Comparison of ENCODE assay signal across 9 mouse cellular contexts in the genomic region with DNA sequence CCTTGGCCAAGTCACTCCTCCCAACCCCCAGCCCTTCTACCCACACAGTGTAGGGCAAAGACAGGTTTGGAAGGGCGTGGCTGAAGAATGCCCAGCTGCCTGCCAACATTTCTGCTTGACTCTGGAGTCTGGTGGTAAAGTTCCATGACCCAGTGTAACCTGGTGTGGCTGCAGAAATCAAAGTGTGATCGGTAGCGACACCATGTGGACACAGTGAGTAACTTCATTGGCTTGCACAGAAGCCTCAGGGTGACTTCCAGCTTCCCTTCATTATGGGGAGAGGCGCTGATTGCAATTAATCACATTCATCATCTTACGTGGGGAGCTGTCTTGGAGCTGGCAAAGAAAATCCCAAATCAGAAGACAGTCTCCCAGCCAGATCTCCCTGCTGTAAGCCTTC. TPM values are rescaled to one million over a fixed set of nuclear protein-coding genes. Genes with fewer than 3 reads are reported as not detected.
A peak's percentile ranks its signal among the peaks of the same experiment; 100 is the strongest.
DNase-seq lines count a peak whose midpoint lies in the region; ATAC-seq and TF ChIP-seq lines count a peak whose summit lies in the region.
"Had no signal": no experiment of that assay in that cellular context is flagged by ENCODE, and none has a peak within 500 bp of the region (broad histone marks: within the 10 kb centered on the region; RNA-seq: fewer than 3 reads in every experiment).

No protein-coding gene starts in this region.

- no peak overlapping the region for H3K4me2 ChIP-seq in CH12.LX (ENCODE audit: insufficient read depth, low read depth, poor library complexity, severe bottlenecking)
- no peak overlapping the region for H3K4me2 ChIP-seq in forebrain, embryonic 11.5 days (ENCODE audit: low read depth, low read length, severe bottlenecking)
- no peak overlapping the region for H3K4me2 ChIP-seq in heart, postnatal 0 days (ENCODE audit: low read depth, low read length)
- H3K4me2 ChIP-seq in neural tube, embryonic 15.5 days: no peak overlapping the region

- H3K36me3 ChIP-seq in CH12.LX (replicated peaks in 1 of 2; ENCODE audit: control insufficient read depth in 1 of 2, insufficient read depth in 1 of 2, low read length in 1 of 2): no peaks in the 10 kb centered on the region
- H3K36me3 ChIP-seq in forebrain, embryonic 11.5 days (ENCODE audit: control insufficient read depth, insufficient read depth, low read length): no peaks in the 10 kb centered on the region
- no peaks in the 10 kb centered on the region for H3K36me3 ChIP-seq in heart, postnatal 0 days (replicated peaks; ENCODE audit: control insufficient read depth, insufficient read depth, low read length)
- H3K36me3 ChIP-seq in neural tube, embryonic 15.5 days: no peaks in the 10 kb centered on the region

- WGBS in forebrain, embryonic 11.5 days: 8% methylated on average over 5 of the region's 5 CpGs
- WGBS in heart, postnatal 0 days: 7% methylated on average over 5 of the region's 5 CpGs
- WGBS in neural tube, embryonic 15.5 days: 3% methylated on average over 5 of the region's 5 CpGs

- no peak for TF ChIP-seq EP300 in CH12.LX (IDR thresholded peaks at IDR 0.05; ENCODE audit: low read length)
- TF ChIP-seq EP300 in heart, postnatal 0 days (IDR thresholded peaks at IDR 0.05; ENCODE audit: low read depth): peak; percentile 55

- peak; percentile 84 for DNase-seq in CH12.LX (ENCODE audit: extremely low read depth)
- DNase-seq in c-Kit-positive CD71-negative TER-119-negative erythroid progenitor cells, embryonic 14.5 days (ENCODE audit: low read depth): peak; percentile 78
- peak; percentile 80 for DNase-seq in forebrain, embryonic 11.5 days (ENCODE audit: low spot score)
- DNase-seq in heart, postnatal 0 days (ENCODE audit: low spot score): peak; percentile 91
- peak; percentile 87 to 94 for DNase-seq in kidney, postnatal 25 days
- peak; percentile 87 to 91 for DNase-seq in lung, adult 18-20 months
- DNase-seq in testis, postnatal 10 days (ENCODE audit: low spot score): peak; percentile 84

- no peak overlapping the region for H3K9ac ChIP-seq in CH12.LX (ENCODE audit: insufficient read depth, low read depth)
- H3K9ac ChIP-seq in forebrain, embryonic 11.5 days (ENCODE audit: low read length): no peak overlapping the region
- H3K9ac ChIP-seq in heart, postnatal 0 days (replicated peaks; ENCODE audit: low read depth, low read length): no peak overlapping the region
- H3K9ac ChIP-seq in neural tube, embryonic 15.5 days (replicated peaks): no peak overlapping the region

- no peak; the same call in none of the 2 replicates for TF ChIP-seq RAD21 in CH12.LX (IDR thresholded peaks at IDR 0.05; ENCODE audit: low read depth, low read length)

- peak; percentile 51 for ATAC-seq in forebrain, embryonic 11.5 days (replicated peaks; ENCODE audit: low FRiP score)
- peak; percentile 95 for ATAC-seq in heart, postnatal 0 days (ENCODE audit: insufficient read depth, low read depth)
- peak; percentile 70 for ATAC-seq in neural tube, embryonic 15.5 days (ENCODE audit: low FRiP score)

- in situ Hi-C loops in CH12.LX (cut with MboI; ENCODE audit: low pct_ligation_motif_present, low pct_unique_long_range_greater_than_20kb, low sequenced_read_pairs): no loop called here

- dilution Hi-C loops in CH12.LX (cut with MboI; ENCODE audit: extremely low pct_ligation_motif_present, extremely low pct_unique_long_range_greater_than_20kb, low sequenced_read_pairs): no loop called here

- H3K27ac ChIP-seq in CH12.LX (ENCODE audit: insufficient read depth, low read depth): no peak overlapping the region
- no peak overlapping the region for H3K27ac ChIP-seq in forebrain, embryonic 11.5 days (ENCODE audit: low read depth, low read length)
- H3K27ac ChIP-seq in heart, postnatal 0 days (ENCODE audit: low read depth): no peak overlapping the region
- H3K27ac ChIP-seq in neural tube, embryonic 15.5 days (replicated peaks): peak overlapping the region; percentile 48

- TF ChIP-seq POLR2A in CH12.LX (IDR thresholded peaks at IDR 0.05; ENCODE audit: low read depth, low read length): no peak

- no peaks in the 10 kb centered on the region for H3K79me2 ChIP-seq in CH12.LX (replicated peaks; ENCODE audit: control insufficient read depth, extremely low read depth, insufficient read depth, poor library complexity, severe bottlenecking)

- no peak overlapping the region for H3K4me3 ChIP-seq in CH12.LX (replicated peaks in 1 of 3; ENCODE audit: low read depth in 2 of 3, low read length in 2 of 3, poor library complexity in 1 of 3)
- no peak overlapping the region for H3K4me3 ChIP-seq in forebrain, embryonic 11.5 days (ENCODE audit: low read depth, low read length)
- no peak overlapping the region for H3K4me3 ChIP-seq in heart, postnatal 0 days (ENCODE audit: low read depth, low read length)
- no peak overlapping the region for H3K4me3 ChIP-seq in neural tube, embryonic 15.5 days (replicated peaks)
- H3K4me3 ChIP-seq: erythroblast, embryonic 14.5 days had no signal

- 0 out of 4 replicates have a peak, but pooled peaks cover 0 to 4% of the 10 kb centered on the region in 2 experiments for H3K4me1 ChIP-seq in CH12.LX (ENCODE audit: control insufficient read depth in 1 of 2, insufficient read depth in 2 of 2)
- peaks cover 2% of the 10 kb centered on the region; the same call in 1 of the 2 replicates for H3K4me1 ChIP-seq in forebrain, embryonic 11.5 days (replicated peaks; ENCODE audit: control insufficient read depth, insufficient read depth, low read length)
- H3K4me1 ChIP-seq in heart, postnatal 0 days (ENCODE audit: control insufficient read depth, insufficient read depth): peaks cover 10% of the 10 kb centered on the region
- peaks cover 31% of the 10 kb centered on the region for H3K4me1 ChIP-seq in neural tube, embryonic 15.5 days

- H3K9me3 ChIP-seq in CH12.LX (replicated peaks; ENCODE audit: low read length): peaks cover 10% of the 10 kb centered on the region
- H3K9me3 ChIP-seq in forebrain, embryonic 11.5 days (ENCODE audit: control insufficient read depth, low read length): no peaks in the 10 kb centered on the region; the same call in 1 of the 2 replicates
- 0 out of 2 replicates have a peak, but pooled peaks cover 3% of the 10 kb centered on the region for H3K9me3 ChIP-seq in heart, postnatal 0 days (replicated peaks; ENCODE audit: control insufficient read depth, low read length)
- H3K9me3 ChIP-seq in neural tube, embryonic 15.5 days (replicated peaks): no peaks in the 10 kb centered on the region

- TF ChIP-seq CTCF in CH12.LX (conservative IDR thresholded peaks at IDR 0.05 in 1 of 2, IDR thresholded peaks at IDR 0.05 in 1 of 2; ENCODE audit: low read depth in 2 of 2, low read length in 2 of 2): peak; percentile 96 to 98
- TF ChIP-seq CTCF in heart, postnatal 0 days (IDR thresholded peaks at IDR 0.05; ENCODE audit: low read depth): peak; percentile 95

- H3K27me3 ChIP-seq in CH12.LX (replicated peaks): no peaks in the 10 kb centered on the region
- H3K27me3 ChIP-seq in forebrain, embryonic 11.5 days (ENCODE audit: control insufficient read depth, insufficient read depth, low read length): no peaks in the 10 kb centered on the region
- no peaks in the 10 kb centered on the region for H3K27me3 ChIP-seq in heart, postnatal 0 days (ENCODE audit: control insufficient read depth, insufficient read depth, low read length)
- H3K27me3 ChIP-seq in neural tube, embryonic 15.5 days (replicated peaks): no peaks in the 10 kb centered on the region

TF ChIP-seq in CH12.LX, 34 proteins besides CTCF, POLR2A, EP300 and RAD21 (continues in another document):
- no peak for TF ChIP-seq JUN (IDR thresholded peaks at IDR 0.05; ENCODE audit: insufficient read depth, low read depth, low read length)
- TF ChIP-seq HCFC1 (IDR thresholded peaks at IDR 0.05; ENCODE audit: low read depth, low read length): no peak
- TF ChIP-seq TCF12 (IDR thresholded peaks at IDR 0.05; ENCODE audit: low read depth, low read length): no peak
- TF ChIP-seq E2F4 (IDR thresholded peaks at IDR 0.05; ENCODE audit: insufficient replicate concordance, low read depth, low read length): no peak
- no peak for TF ChIP-seq BHLHE40 (IDR thresholded peaks at IDR 0.05; ENCODE audit: low read depth, low read length)
- 0 out of 2 replicates have a peak, but pooled peaks have one; percentile 52 for TF ChIP-seq MYC (IDR thresholded peaks at IDR 0.05; ENCODE audit: low read depth, low read length)
- no peak for TF ChIP-seq ZNF384 (IDR thresholded peaks at IDR 0.05; ENCODE audit: low read depth, low read length)
- TF ChIP-seq USF2 (conservative IDR thresholded peaks at IDR 0.05; ENCODE audit: low read depth, low read length): no peak
- TF ChIP-seq NELFE (IDR thresholded peaks at IDR 0.05; ENCODE audit: low read depth, low read length): peak; percentile 52; the same call in 1 of the 2 replicates
- peak; percentile 47; the same call in 1 of the 2 replicates for TF ChIP-seq MEF2A (IDR thresholded peaks at IDR 0.05; ENCODE audit: borderline replicate concordance, low read depth, low read length)
- TF ChIP-seq TBP (conservative IDR thresholded peaks at IDR 0.05; ENCODE audit: low read depth, low read length): no peak
- peak; percentile 98 for TF ChIP-seq ZC3H11A (IDR thresholded peaks at IDR 0.05; ENCODE audit: low read depth, low read length)
- TF ChIP-seq MAZ (IDR thresholded peaks at IDR 0.05; ENCODE audit: low read depth, low read length): no peak
- peak; percentile 37; the same call in 1 of the 2 replicates for TF ChIP-seq NRF1 (IDR thresholded peaks at IDR 0.05; ENCODE audit: low read depth, low read length)
- no peak for TF ChIP-seq POLR2AphosphoS2 (IDR thresholded peaks at IDR 0.05; ENCODE audit: low read depth, low read length)
- no peak for TF ChIP-seq PAX5 (IDR thresholded peaks at IDR 0.05; ENCODE audit: low read length)

RNA-seq across cellular contexts. Expression of a gene that starts 23.0 kb away (rescaled TPM):
- total RNA-seq in CH12.LX (2012; rRNA removed): 18.7 and 19.6 TPM in 2 replicates
- 15.7 and 16.7 TPM in 2 replicates for total RNA-seq in CH12.LX (2014; rRNA removed)
- polyA plus RNA-seq in CH12.LX (2012; ENCODE audit: insufficient read length, low read depth): 17.5 and 20.5 TPM in 2 replicates
- 46.5 and 48.7 TPM in 2 replicates for polyA plus RNA-seq in forebrain, embryonic 11.5 days (2014; fragmentation: Nextera tagmentation; extraction: Ambion mirVana)
- 26.2 and 41.6 TPM in 2 replicates for total RNA-seq in heart, postnatal 0 days (2014; rRNA removed; ENCODE audit: low replicate concordance)
- polyA plus RNA-seq in heart, postnatal 0 days (2015; fragmentation: Nextera tagmentation; extraction: Ambion mirVana): 18.7 and 20.9 TPM in 2 replicates
- 37.2 and 40.8 TPM in 2 replicates for polyA plus RNA-seq in neural tube, embryonic 15.5 days (2015; fragmentation: Nextera tagmentation; extraction: Ambion mirVana)

RNA-seq across cellular contexts. Expression of a gene that starts 39.2 kb away (rescaled TPM):
- total RNA-seq in CH12.LX (2012; rRNA removed): 19.6 and 21.4 TPM in 2 replicates
- 7.0 and 8.2 TPM in 2 replicates for total RNA-seq in CH12.LX (2014; rRNA removed)
- polyA plus RNA-seq in CH12.LX (2012; ENCODE audit: insufficient read length, low read depth): 10.2 and 12.1 TPM in 2 replicates
- 40.3 and 42.7 TPM in 2 replicates for polyA plus RNA-seq in forebrain, embryonic 11.5 days (2014; fragmentation: Nextera tagmentation; extraction: Ambion mirVana)
- total RNA-seq in heart, postnatal 0 days (2014; rRNA removed; ENCODE audit: low replicate concordance): 74.0 and 88.5 TPM in 2 replicates
- 26.4 and 30.0 TPM in 2 replicates for polyA plus RNA-seq in heart, postnatal 0 days (2015; fragmentation: Nextera tagmentation; extraction: Ambion mirVana)
- 53.3 and 69.9 TPM in 2 replicates for polyA plus RNA-seq in neural tube, embryonic 15.5 days (2015; fragmentation: Nextera tagmentation; extraction: Ambion mirVana)
